Mouse (Mus musculus): ENCODE measurements at regions not wholly inside any gene's neighbourhood (a gene's known extent, or its start where the extent isn't known, plus 50 kb on each side); places are given as distances from the start of the nearest gene placed in this dataset.
"Not testable (repeated sequence)": the region's sequence is repeated elsewhere in the genome, so short reads cannot be mapped to it uniquely, and the experiment has no call there.

DNA sequence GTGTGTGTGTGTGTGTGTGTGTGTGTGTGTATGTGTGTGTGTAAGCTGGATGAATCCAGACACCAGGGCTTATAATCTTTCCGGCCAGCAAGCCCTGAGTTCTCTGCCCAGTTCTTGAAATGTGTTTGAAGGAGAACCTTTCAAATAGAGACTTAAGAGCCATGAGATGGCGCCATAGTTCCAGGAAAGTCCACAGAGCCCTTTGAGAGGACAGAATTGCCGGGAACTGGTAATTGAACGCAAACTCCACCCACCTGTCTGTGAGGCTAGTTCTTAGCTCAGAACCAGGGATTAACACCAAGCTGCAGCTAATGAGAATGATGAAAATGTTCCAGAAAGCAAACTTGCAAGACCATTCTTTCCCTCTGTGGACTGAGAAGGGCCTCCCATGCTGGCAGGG lies 72.2 kb downstream of the Trim42 start:
- DNase-seq (ENCODE audit: extremely low spot score in 1 of 2, low spot score in 1 of 2): peak in 1 of 2 experiments; percentile 41

DNA sequence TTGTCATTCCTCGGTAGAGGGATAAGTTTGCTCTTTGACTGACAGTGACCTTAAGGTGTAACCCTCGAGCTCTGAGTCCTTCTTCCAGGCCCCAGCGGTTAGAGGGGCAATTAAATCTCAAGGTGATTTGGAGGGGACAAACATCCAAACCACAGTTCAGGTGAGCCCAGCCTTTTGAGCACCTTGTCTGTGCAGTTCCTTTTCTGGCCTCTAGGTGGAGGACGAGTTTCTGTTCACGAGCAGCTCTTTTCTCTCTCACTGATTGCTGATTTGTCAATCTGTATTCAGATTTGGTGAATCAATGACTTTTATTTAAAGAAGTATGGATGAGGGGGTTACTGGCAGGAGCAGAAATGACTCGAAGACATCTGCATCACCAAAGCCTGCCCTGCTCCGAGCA lies 74.0 kb downstream of the Trim42 start:
- peak in 1 of 2 experiments; percentile 62 for DNase-seq (ENCODE audit: extremely low spot score in 1 of 2, low spot score in 1 of 2)

DNA sequence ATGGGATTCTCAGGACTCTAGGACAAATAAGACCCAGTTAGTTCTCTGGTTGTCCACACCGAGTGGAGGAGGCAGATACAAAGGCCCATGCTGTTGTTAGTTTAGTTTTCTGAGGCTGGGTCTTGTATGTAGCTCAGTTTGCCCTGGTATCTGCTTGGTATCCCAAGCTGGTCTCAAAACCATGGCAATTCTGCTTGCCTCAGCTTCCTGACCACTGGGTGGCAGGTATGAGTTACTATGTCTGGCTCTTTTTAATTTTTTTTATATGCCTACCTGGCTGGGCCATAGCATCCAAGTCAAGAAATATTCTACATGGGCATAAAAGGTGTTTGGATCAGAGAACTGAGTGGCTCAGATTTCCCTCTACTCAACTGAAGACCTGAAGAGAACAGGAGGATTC lies 77.9 kb downstream of the Trim42 start:
- DNase-seq (ENCODE audit: extremely low spot score in 1 of 2, low spot score in 1 of 2): no peak

- no peak for DNase-seq (ENCODE audit: extremely low spot score in 1 of 2, low spot score in 1 of 2)
These were observed 85.4 kb downstream of the Trim42 start for GRCm38 (mm10) chr9:97284282-97284802.

GRCm38 (mm10) chr9:97282090-97282489 lies 87.7 kb downstream of the Trim42 start:
- DNase-seq (ENCODE audit: extremely low spot score in 1 of 2, low spot score in 1 of 2): no peak

DNA sequence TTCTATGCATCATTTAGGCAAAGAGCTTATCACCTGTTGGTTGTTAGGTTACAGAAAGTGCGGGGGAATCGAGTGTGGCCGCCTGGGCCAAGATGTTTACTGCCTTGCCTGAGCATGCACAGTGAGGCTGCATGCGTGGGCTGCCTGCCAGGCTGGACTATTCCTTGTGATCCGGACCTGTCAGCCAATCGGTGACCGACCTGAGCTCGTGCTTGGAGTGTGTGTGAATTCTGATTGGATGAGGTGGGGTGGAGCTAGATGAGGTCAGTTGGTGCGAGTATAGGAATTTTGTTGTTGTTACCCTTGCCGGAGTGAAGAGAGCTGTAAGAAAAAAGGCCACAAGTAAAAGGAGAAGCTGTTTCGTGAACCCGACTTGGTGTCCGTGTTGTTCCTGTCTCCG lies 94.3 kb downstream of the Trim42 start:
- DNase-seq (ENCODE audit: extremely low spot score in 1 of 2, low spot score in 1 of 2): not testable (repeated sequence)

GRCm38 (mm10) chr9:97273891-97274290 lies 95.9 kb downstream of the Trim42 start:
- DNase-seq (ENCODE audit: extremely low spot score in 1 of 2, low spot score in 1 of 2): no peak

DNA sequence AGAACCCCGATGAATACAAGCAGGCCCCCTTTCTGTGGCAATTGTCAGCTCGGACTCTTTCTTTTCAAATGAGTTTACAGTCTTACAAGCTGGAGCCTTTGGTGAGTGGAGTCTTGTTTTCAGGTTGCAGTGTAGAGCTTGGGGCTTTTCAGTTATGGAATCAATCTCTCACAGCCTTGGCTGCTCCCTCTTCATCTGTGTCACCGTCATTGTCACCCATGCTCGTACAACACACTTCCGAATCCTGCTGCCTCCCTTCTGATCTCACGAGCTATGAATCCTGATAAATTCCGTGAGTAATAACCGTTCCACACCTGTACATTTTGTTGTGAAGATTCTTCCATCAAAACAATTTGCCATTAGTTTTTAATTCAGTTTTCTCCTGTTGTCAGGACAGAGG lies 97.7 kb downstream of the Trim42 start:
- DNase-seq (ENCODE audit: extremely low spot score in 1 of 2, low spot score in 1 of 2): no peak

DNA sequence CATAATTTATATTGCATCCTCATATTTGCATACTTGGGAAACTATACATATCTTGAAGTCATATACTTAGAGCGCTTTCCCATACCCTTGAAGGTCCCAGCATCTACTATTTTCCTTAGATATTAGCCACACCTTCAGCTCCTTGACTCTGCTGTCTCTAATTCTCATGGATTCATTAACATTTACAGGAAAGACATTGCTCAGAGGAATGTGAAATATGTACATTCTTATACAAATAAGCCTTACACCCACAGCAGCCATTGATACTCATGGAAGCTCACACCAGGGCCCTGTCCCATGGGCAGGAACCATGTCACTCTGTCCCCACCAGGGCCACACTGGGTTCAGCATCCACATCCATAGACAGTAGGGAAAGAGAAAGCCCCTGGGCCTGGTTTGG lies 122.1 kb downstream of the Trim42 start:
- no peak for DNase-seq (ENCODE audit: extremely low spot score in 1 of 2, low spot score in 1 of 2)

DNA sequence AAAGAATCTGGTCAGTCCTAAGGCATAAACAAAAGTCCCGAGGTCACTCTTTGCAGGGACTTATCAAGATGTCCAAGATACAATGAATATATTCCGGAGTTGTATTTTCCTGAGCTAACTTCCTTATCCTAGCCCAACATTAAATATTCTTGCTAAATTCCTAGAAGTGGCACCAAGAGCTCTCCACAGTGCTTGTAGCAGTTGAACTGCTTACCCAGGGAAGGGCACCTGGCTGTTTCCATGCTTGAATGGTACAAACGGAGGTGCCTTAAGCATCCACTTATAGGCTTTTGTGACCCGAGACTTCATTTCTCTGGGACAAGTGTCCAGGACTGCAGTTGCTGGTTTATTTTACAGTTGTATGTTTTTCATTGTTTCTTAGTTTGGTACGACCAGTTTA lies 115.1 kb upstream of the Slc25a36 start:
- DNase-seq (ENCODE audit: extremely low spot score in 1 of 2, low spot score in 1 of 2): no peak

DNA sequence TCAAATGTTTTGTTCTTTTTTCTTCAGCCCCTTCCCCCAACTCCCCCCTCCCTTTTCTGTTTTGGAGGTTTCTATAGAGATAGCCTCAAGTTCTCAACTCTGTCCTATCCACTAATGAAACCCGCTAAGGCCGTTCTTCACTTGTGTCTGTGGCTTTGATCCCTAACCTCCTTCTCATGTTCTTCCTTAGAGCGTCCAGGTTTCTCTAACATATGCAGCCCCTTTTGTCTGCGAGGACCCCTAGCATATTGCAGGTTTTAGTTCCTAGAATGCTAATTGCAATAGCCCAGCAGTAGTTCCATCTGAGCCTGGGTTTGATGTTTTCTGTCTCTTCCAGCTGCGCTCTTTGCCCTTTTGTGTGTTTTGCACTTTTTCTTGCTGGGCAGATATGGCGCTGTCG lies 113.6 kb upstream of the Slc25a36 start:
- no peak for DNase-seq (ENCODE audit: extremely low spot score in 1 of 2, low spot score in 1 of 2)

- no peak for DNase-seq (ENCODE audit: extremely low spot score in 1 of 2, low spot score in 1 of 2)
These were observed 103.8 kb upstream of the Slc25a36 start for GRCm38 (mm10) chr9:97214806-97215205.

- DNase-seq (ENCODE audit: extremely low spot score in 1 of 2, low spot score in 1 of 2): no peak
These were observed 79.4 kb upstream of the Slc25a36 start for GRCm38 (mm10) chr9:97190321-97190860.

DNA sequence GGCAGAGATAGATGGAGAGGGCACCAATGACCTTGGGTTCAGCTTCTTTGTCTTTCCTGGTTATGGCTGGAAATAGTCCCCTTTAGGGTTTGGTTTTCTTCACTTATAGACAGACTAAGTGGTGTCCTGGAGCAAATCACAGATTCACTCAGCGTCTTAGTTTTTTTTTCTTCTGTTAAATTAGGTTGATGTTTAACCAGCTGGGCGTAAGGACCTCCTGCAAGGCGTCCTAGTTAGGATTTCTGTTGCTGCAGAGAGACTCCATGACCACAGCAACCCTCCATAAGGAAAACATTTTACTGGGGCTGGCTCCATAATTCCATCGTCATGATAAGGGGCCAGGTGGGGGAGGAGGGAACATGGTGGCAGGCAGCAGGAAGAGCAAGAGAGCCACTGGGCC lies 78.7 kb upstream of the Slc25a36 start:
- DNase-seq (ENCODE audit: extremely low spot score in 1 of 2, low spot score in 1 of 2): no peak

DNA sequence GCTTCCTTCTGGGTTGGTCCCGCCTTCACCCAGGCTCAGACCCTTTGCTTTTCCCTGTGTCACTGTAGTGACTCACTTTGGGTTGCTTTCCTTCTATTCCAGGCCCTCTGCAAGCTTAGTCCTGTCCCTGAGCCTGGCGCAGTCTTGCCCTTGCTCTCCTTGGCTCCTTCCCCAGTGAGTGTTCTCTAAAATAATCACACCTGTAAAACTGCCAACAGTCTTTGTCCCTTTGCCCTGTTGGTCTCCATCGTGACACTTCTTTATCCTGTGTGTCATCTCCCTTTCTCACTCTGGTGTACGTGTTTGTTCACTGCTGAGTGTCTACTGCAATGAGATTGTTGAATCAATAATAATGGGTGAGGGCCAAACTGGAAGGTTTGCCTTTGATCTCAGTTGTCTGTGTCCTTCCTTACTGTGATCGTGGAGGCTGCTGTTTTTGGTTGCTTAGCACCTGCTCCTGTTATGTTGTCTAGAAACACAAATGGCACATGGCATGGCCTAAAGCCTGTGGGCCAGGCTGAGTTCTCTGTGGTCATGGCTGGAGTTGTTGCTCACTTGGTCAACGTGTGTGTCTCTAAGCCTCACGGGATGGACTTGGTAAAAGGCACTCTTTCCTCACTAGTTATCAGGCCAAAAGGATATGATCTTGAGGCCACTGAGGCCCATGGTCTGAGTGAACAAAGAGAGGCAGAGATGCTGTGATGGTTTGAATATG lies 77.8 kb upstream of the Slc25a36 start:
- no peak for DNase-seq (ENCODE audit: extremely low spot score in 1 of 2, low spot score in 1 of 2)

DNA sequence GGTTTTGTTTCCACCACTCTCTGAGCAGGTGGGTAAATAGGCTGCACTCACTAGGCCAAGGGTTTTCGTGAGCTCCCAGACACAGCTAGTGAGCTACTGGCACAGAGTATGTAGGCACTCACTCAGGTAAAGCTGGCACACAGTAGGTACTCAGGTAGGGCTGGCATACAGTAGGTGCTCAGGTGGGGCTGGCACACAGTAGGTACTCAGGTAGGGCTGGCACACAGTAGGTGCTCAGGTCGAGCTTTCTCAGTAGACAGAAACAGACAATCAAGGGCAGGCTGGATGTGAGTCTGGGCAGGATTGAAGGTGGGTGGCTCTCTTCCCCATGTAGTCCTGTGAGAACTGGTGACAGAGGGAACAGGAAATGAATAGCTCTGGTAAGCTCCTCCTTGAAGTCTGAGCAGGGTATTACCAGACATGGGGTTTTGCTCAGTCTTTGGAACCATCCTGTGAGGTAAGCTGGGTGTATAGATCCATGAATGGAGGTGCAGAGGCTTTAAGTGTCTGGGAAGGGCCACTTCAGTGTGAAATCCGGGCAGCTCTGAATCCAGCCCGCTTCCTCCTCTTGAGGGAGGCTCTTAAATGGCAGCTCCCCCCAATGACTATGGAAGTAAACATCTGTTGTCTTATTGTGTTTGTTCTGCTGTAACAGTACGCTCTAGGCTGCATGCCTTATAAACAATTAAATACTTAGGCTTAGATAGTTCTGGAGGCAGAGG lies 62.4 kb upstream of the Slc25a36 start:
- no peak for DNase-seq (ENCODE audit: extremely low spot score in 1 of 2, low spot score in 1 of 2)

- peak in 1 of 2 experiments; percentile 41 for DNase-seq (ENCODE audit: extremely low spot score in 1 of 2, low spot score in 1 of 2)
These were observed 61.1 kb upstream of the Slc25a36 start for GRCm38 (mm10) chr9:97172075-97172474.

GRCm38 (mm10) chr9:97171484-97171883 lies 60.5 kb upstream of the Slc25a36 start:
- no peak for DNase-seq (ENCODE audit: extremely low spot score in 1 of 2, low spot score in 1 of 2)

DNA sequence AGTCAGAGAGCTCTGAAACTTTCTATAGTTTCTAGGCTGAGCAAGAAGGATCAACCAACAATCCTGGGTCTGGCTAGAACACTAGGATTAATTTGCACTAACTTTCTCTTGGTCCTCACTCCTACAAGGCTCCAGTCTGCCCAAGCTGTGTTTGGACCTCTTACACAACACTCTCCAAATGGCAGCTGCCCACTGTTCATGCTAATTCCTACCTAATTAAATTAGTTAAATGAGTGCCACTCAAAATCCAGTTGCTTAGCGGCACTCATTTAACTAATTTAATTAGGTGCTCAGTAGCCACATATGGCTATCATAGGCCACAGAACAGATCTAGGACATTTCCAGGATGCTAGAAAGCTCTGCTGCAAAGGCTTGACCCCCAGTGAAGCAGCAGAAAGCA lies 59.9 kb upstream of the Slc25a36 start:
- no peak for DNase-seq (ENCODE audit: extremely low spot score in 1 of 2, low spot score in 1 of 2)

DNA sequence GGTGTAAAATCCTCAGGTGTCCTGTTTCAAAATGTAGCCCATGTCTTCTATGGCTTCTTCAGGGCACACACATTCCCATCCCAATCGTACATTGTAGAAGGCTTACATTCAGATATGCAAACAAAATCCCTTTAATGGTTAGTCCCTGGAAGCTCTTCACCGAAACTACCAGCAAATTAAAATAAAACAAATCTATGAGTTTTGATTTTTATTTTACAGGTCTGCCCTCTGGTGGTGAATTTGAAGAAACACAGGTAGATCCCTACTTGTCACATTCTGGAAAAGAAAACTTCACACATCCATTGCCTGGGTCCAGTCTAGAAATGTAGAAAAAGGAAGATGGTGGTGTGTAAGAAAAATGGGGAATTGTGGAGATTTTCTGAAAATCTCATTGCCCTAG lies 51.5 kb upstream of the Slc25a36 start:
- no peak for DNase-seq (ENCODE audit: extremely low spot score in 1 of 2, low spot score in 1 of 2)
